Mouse (Mus musculus): ENCODE measurements around the gene Sec14l1. TPM values are rescaled to one million over a fixed set of nuclear protein-coding genes. Genes with fewer than 3 reads are reported as not detected.
A peak's percentile ranks its signal among the peaks of the same experiment; 100 is the strongest.
"Not testable (repeated sequence)": the region's sequence is repeated elsewhere in the genome, so short reads cannot be mapped to it uniquely, and the experiment has no call there.

Gene Sec14l1
- polyA plus RNA-seq (2016; fragmentation: Nextera tagmentation; extraction: Ambion mirVana): 57.0 and 58.2 TPM in 2 replicates

- peaks cover 56% of the 10 kb centered on the region for H3K4me1 ChIP-seq (replicated peaks)
- H3K27me3 ChIP-seq (ENCODE audit: insufficient read depth, poor library complexity, severe bottlenecking): no peaks in the 10 kb centered on the region
- peak within 1 kb of the TSS; percentile 73 for H3K4me3 ChIP-seq
- peak; percentile 99 for DNase-seq (ENCODE audit: low spot score)
- 0 out of 2 replicates have a peak, but pooled peaks cover 2% of the 10 kb centered on the region for H3K9me3 ChIP-seq
- H3K27ac ChIP-seq: peak within 1 kb of the TSS; percentile 96
- H3K36me3 ChIP-seq: peaks cover 18% of the 10 kb centered on the region
- under 1% methylated on average over 62 of the region's 67 CpGs for WGBS
Observed at GRCm38 (mm10) chr11:117114592-117115345, at the start of gene Sec14l1. TSS of gene Sec14l1 (plus strand) at chr11:117115168.

- 89% methylated on average over 5 of the region's 5 CpGs for WGBS
- H3K36me3 ChIP-seq, H3K9me3 ChIP-seq: not testable (repeated sequence)
Observed at GRCm38 (mm10) chr11:117065602-117066001, 49.4 kb upstream of the Sec14l1 start.

GRCm38 (mm10) chr11:117066738-117067137 lies 48.2 kb upstream of the Sec14l1 start:
- no peaks in the 10 kb centered on the region for H3K36me3 ChIP-seq
- peaks cover 10% of the 10 kb centered on the region; the same call in 1 of the 2 replicates for H3K27me3 ChIP-seq (ENCODE audit: insufficient read depth, poor library complexity, severe bottlenecking)
- WGBS: 74% methylated on average over 5 of the region's 5 CpGs
- H3K4me1 ChIP-seq (replicated peaks): peaks cover 21% of the 10 kb centered on the region
- no peaks in the 10 kb centered on the region for H3K9me3 ChIP-seq
- H3K27ac ChIP-seq: no peak overlapping the region
- H3K4me3 ChIP-seq: no peak overlapping the region
- DNase-seq (ENCODE audit: low spot score): no peak

More at GRCm38 (mm10) chr11:117065602-117066001, 49.4 kb upstream of the Sec14l1 start:
- not testable (repeated sequence) for H3K27me3 ChIP-seq (ENCODE audit: insufficient read depth, poor library complexity, severe bottlenecking); DNase-seq (ENCODE audit: low spot score); H3K4me3 ChIP-seq; H3K27ac ChIP-seq
- peaks cover 24% of the 10 kb centered on the region for H3K4me1 ChIP-seq (replicated peaks)

GRCm38 (mm10) chr11:117068332-117068731 lies 46.6 kb upstream of the Sec14l1 start:
- Histone ChIP-seq H3K27ac (no peak overlapping the region), H3K4me1 (replicated peaks) (peaks cover 14% of the 10 kb centered on the region), H3K36me3 (no peaks in the 10 kb centered on the region), H3K4me3 (no peak overlapping the region), H3K27me3 (ENCODE audit: insufficient read depth, poor library complexity, severe bottlenecking) (peaks cover 10% of the 10 kb centered on the region; the same call in 1 of the 2 replicates), H3K9me3 (no peaks in the 10 kb centered on the region)
- no peak for DNase-seq (ENCODE audit: low spot score)
- WGBS: 95% methylated on average over 1 of the region's 1 CpGs

GRCm38 (mm10) chr11:117069027-117069426 lies 45.9 kb upstream of the Sec14l1 start:
- DNase-seq (ENCODE audit: low spot score): no peak
- H3K36me3 ChIP-seq: no peaks in the 10 kb centered on the region
- WGBS: 78% methylated on average over 3 of the region's 3 CpGs
- no peaks in the 10 kb centered on the region for H3K9me3 ChIP-seq
- H3K27me3 ChIP-seq (ENCODE audit: insufficient read depth, poor library complexity, severe bottlenecking): peaks cover 10% of the 10 kb centered on the region; the same call in 1 of the 2 replicates
- peaks cover 7% of the 10 kb centered on the region; the same call in 1 of the 2 replicates for H3K4me1 ChIP-seq (replicated peaks)
- no peak overlapping the region for H3K4me3 ChIP-seq
- no peak overlapping the region for H3K27ac ChIP-seq

GRCm38 (mm10) chr11:117070711-117071110 lies 44.3 kb upstream of the Sec14l1 start:
- Histone ChIP-seq H3K9me3 (no peaks in the 10 kb centered on the region), H3K36me3 (no peaks in the 10 kb centered on the region), H3K27me3 (ENCODE audit: insufficient read depth, poor library complexity, severe bottlenecking) (peaks cover 10% of the 10 kb centered on the region; the same call in 1 of the 2 replicates), H3K27ac (no peak overlapping the region), H3K4me3 (no peak overlapping the region), H3K4me1 (replicated peaks) (peaks cover 4% of the 10 kb centered on the region)
- WGBS: 88% methylated on average over 7 of the region's 7 CpGs
- DNase-seq (ENCODE audit: low spot score): no peak

GRCm38 (mm10) chr11:117072128-117072527 lies 42.8 kb upstream of the Sec14l1 start:
- Histone ChIP-seq H3K27me3 (ENCODE audit: insufficient read depth, poor library complexity, severe bottlenecking) (peaks cover 10% of the 10 kb centered on the region; the same call in 1 of the 2 replicates), H3K4me1 (replicated peaks) (peaks cover 14% of the 10 kb centered on the region), H3K27ac (peak overlapping the region; percentile 54), H3K36me3 (no peaks in the 10 kb centered on the region), H3K9me3 (no peaks in the 10 kb centered on the region), H3K4me3 (no peak overlapping the region)
- DNase-seq (ENCODE audit: low spot score): peak; percentile 91
- WGBS: under 1% methylated on average over 13 of the region's 13 CpGs

- 92% methylated on average over 9 of the region's 9 CpGs for WGBS
- Histone ChIP-seq H3K9me3 (no peaks in the 10 kb centered on the region), H3K27me3 (ENCODE audit: insufficient read depth, poor library complexity, severe bottlenecking) (peaks cover 10% of the 10 kb centered on the region; the same call in 1 of the 2 replicates), H3K4me3 (no peak overlapping the region), H3K27ac (no peak overlapping the region), H3K4me1 (replicated peaks) (peaks cover 27% of the 10 kb centered on the region), H3K36me3 (peaks cover 8% of the 10 kb centered on the region)
- DNase-seq (ENCODE audit: low spot score): no peak
Observed at GRCm38 (mm10) chr11:117073426-117073825, 41.5 kb upstream of the Sec14l1 start.

GRCm38 (mm10) chr11:117076576-117077196 lies 38.3 kb upstream of the Sec14l1 start:
- DNase-seq (ENCODE audit: low spot score): peak; percentile 91
- Histone ChIP-seq H3K36me3 (peaks cover 35% of the 10 kb centered on the region), H3K9me3 (no peaks in the 10 kb centered on the region), H3K27ac (peak overlapping the region; percentile 96), H3K27me3 (ENCODE audit: insufficient read depth, poor library complexity, severe bottlenecking) (no peaks in the 10 kb centered on the region), H3K4me3 (peak overlapping the region; percentile 83), H3K4me1 (replicated peaks) (peaks cover 38% of the 10 kb centered on the region)
- under 1% methylated on average over 54 of the region's 54 CpGs for WGBS

- WGBS: 5% methylated on average over 8 of the region's 8 CpGs
- Histone ChIP-seq H3K9me3 (no peaks in the 10 kb centered on the region), H3K36me3 (peaks cover 37% of the 10 kb centered on the region), H3K4me1 (replicated peaks) (peaks cover 42% of the 10 kb centered on the region), H3K27me3 (ENCODE audit: insufficient read depth, poor library complexity, severe bottlenecking) (no peaks in the 10 kb centered on the region), H3K4me3 (peak overlapping the region; percentile 83), H3K27ac (peak overlapping the region; percentile 96)
- no peak for DNase-seq (ENCODE audit: low spot score)
Observed at GRCm38 (mm10) chr11:117077227-117077626, 37.7 kb upstream of the Sec14l1 start.

GRCm38 (mm10) chr11:117077902-117078301 lies 37.1 kb upstream of the Sec14l1 start:
- Histone ChIP-seq H3K4me3 (peak overlapping the region; percentile 83), H3K4me1 (replicated peaks) (peaks cover 46% of the 10 kb centered on the region), H3K36me3 (peaks cover 42% of the 10 kb centered on the region), H3K9me3 (no peaks in the 10 kb centered on the region), H3K27me3 (ENCODE audit: insufficient read depth, poor library complexity, severe bottlenecking) (no peaks in the 10 kb centered on the region), H3K27ac (no peak overlapping the region)
- DNase-seq (ENCODE audit: low spot score): no peak
- 87% methylated on average over 8 of the region's 8 CpGs for WGBS

GRCm38 (mm10) chr11:117078637-117079240 lies 36.2 kb upstream of the Sec14l1 start:
- no peak for DNase-seq (ENCODE audit: low spot score)
- H3K4me1 ChIP-seq (replicated peaks): peaks cover 49% of the 10 kb centered on the region

More at GRCm38 (mm10) chr11:117078637-117079240, 36.2 kb upstream of the Sec14l1 start:
- Histone ChIP-seq H3K27ac (no peak overlapping the region), H3K4me3 (no peak overlapping the region), H3K9me3 (no peaks in the 10 kb centered on the region), H3K27me3 (ENCODE audit: insufficient read depth, poor library complexity, severe bottlenecking) (no peaks in the 10 kb centered on the region), H3K36me3 (peaks cover 51% of the 10 kb centered on the region)
- WGBS: 95% methylated on average over 12 of the region's 12 CpGs
